Mouse (Mus musculus) adrenal gland, adult 18-20 months (tissue): ENCODE data around the gene Mesp1. TPM values are rescaled to one million over a fixed set of nuclear protein-coding genes. Genes with fewer than 3 reads are reported as not detected.

ENCODE experiments used
- DNase-seq, 2 experiments: peaks; one replicate each; pipeline ENCODE4 v3.0.0; 2021 to 2022; ENCODE audit warnings: low spot score in 2 of 2
- long read RNA-seq, 2 experiments: library from polyadenylated mRNA; stranded (forward); transcript quantifications; one replicate each; pipeline ENCODE4 v2.0.0; 2021
- total RNA-seq, 2 experiments: library from RNA; stranded (reverse); gene quantifications; 1 replicate in 1 of 2; 2 replicates in 1 of 2; pipeline ENCODE4 v1.2.3; 2021

The Mesp1 gene
- not detected for total RNA-seq
- long read RNA-seq, experiment 1, result 0 reads
- long read RNA-seq, experiment 2, result 0 reads

DNA sequence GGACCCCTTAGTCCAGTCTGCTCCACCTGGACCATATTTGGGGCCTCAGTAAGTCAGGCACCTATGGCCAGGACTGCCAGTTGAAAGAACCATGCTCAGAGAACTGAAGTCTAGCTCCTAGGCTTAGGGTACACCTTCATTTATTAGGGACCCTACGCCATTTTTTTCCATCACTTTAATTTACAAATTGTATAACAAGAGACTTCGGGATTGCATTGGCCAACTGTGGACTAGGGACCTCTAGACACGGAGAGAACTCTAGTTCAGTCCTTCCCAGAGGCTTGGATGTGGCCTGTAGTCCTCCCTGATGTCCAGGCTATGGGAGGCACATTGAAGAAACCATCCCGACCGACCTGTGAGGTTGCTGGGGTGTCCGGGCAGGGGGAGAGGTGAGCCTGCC lies at the start of gene Mesp1:
Gene Mesp1 (minus strand): TSS at position 101 of the 400 bp plus-strand sequence.
- no peak for DNase-seq

DNA sequence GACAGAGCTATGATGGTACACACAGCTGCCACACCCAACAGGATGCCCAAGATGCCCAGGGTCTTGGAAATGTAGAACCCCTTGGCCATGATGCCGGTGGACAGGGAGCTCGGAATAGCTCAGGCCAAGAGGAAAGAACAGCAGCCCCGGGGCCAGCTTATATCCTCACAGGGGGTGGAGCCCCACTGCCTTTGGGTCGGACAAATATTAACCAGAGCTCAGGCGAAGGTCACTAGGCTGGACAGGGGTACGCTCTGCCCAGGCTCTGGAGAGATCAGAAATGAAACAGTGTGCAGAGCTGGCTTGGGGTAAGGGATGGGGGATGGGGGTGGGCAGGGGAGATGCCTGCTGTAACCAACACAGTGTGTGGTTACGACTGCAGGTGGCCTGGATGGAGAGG lies 48.6 kb upstream of the Mesp1 start:
- no peak for DNase-seq

DNA sequence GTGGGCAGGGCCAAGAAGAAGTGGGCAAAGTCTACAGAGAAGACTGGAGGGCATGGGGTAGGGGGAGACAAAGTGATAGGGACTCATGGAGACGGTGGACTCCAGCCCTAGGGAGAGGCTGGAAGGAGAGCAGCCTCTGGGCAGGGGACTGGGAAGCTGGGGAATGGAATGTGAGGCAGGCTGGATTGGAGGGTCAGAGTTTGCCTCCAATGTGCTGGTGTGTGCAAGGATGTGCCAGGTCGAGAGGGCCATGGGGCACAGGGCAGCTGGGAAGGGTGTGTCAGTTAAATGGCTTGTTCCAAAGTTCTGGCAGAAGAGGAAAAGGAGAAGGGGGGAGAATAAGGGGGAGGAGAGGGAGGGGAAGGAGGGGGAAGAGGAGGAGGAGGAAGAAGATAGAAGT lies 43.7 kb upstream of the Mesp1 start:
- DNase-seq, result no peak

DNA sequence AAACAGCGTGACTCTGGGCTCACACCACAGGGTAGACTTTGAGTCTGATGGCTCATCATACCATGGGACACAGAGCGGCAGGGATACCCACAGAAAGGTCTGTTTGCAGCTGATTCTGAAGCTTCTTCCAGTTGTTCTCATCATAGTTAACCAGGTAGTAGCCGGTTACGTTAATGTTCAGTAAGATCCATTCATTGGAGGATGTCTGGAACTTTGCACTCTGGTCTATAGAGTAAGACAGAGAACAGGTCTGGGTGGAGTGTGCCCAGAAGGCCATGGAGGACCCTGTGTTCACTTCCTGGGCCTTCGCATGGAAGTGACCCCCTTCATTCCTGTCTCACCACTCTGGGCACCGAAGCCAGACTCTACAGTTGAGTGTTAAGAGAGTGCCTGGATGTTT lies 41.6 kb upstream of the Mesp1 start:
- no peak for DNase-seq

DNA sequence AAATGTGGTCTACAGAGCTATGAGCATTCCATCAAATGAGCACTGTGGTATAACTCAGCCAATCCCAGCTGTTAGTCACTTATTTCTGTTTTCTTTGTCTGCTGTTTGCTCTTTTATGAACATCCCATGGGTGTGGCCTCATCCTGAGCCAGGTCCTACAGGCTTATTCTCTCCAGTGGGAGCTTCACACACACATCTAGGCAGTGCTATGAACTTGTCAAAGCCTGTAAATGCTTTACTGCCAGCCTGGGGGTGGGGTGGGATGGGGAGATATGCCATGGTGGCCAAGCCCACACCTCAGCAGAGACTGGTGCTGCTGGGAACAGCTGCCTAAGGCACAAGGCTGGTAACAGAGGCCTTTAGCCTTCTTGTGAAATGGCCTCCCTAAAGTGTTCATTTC lies 39.4 kb upstream of the Mesp1 start:
- no peak for DNase-seq

DNA sequence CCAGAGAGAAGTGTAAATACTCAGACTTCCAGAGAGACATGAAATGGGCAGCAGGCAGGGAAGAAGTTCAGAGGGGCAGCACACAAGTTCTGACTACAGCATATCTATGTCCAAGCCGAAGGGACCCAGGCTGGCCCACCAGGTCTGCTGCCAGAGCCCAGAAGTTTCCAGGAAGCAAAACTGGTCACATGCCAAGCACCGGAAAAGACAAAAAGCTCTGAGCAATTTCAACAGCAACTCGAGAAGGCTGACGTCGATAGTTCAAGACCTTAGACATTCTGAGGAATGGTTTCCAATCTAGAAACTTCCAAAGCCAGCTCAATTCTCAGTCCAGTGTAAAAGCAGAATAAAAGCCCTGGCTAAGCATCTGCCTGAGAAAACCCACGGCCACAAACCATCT lies 38.0 kb upstream of the Mesp1 start:
- no peak for DNase-seq

- no peak for DNase-seq
Measured at GRCm38 (mm10) chr7:79831145-79831544, 37.6 kb upstream of the Mesp1 start.

DNA sequence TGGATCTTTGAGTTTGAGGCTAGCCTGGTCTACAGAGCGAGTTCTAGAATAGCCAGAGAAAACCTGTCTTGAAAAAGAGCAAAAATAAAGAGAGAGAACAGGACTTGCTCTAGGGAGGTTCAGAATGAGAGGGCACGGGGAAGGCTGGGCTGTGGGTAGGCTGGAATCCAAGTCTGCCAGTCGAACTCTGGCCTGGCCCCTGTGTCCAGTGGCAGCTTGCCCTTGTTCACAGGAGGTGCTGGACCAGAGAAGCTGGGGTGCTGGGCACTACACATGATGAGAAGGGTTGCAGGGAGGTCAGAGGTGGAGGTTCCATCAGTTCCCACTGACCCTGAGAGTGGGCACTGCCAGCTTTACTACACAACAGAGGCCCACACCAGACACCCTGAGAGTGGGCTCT lies 34.8 kb upstream of the Mesp1 start:
- DNase-seq, result no peak

DNA sequence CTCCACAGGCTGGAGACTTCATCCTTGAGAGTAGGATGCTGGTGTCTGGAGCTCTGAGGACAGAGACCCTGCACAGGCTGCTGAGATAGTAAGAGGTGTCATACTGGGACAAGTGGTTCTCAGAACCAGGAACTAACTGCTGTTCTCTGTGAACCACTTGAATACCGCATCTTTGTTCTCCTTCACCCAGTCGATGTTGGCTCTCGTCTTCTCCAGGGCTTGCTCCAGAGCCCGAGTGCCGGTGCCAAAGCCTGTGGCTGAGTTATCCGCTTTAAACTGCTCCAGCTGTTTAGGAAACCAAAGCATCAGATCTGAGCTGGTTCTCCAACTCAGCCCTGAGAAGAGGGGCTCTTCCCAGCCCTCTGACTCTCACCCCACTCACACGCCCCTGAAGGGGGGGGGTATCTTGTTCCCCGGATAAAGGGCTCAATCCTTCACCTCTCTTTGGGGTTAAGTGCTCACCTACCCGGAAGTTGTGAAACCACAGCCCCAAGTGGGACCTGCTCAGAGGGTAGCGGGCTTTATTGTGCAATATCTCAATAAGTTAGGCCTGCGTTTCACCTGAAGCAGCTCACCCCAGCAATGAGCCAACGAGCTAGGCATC lies 28.6 kb upstream of the Mesp1 start:
- DNase-seq, result no peak

- DNase-seq, result no peak
Measured at GRCm38 (mm10) chr7:79819996-79820395, 26.4 kb upstream of the Mesp1 start.

DNA sequence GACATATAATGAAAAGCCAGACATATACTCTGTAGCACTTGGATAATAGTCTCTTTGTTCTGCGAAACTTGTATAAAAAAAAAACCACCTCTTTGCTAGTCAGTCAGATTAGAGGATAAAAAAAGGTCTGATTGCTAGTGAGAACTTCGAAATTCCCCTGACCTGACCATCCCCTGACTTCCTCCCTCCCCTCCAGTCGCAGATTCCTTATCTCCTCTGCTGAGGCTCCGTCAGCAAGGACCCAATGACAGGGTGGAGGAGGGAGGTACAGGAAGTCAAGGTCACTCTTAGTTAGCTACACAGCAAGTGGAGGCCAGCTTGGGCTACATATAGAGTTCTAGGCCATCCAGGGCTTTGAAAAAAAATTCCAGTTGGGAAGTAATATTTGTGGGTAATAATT lies 25.9 kb upstream of the Mesp1 start:
- DNase-seq, result no peak

GRCm38 (mm10) chr7:79818321-79818720 lies 24.7 kb upstream of the Mesp1 start:
- no peak for DNase-seq

GRCm38 (mm10) chr7:79813409-79813808 lies 19.8 kb upstream of the Mesp1 start:
- DNase-seq, result no peak

DNA sequence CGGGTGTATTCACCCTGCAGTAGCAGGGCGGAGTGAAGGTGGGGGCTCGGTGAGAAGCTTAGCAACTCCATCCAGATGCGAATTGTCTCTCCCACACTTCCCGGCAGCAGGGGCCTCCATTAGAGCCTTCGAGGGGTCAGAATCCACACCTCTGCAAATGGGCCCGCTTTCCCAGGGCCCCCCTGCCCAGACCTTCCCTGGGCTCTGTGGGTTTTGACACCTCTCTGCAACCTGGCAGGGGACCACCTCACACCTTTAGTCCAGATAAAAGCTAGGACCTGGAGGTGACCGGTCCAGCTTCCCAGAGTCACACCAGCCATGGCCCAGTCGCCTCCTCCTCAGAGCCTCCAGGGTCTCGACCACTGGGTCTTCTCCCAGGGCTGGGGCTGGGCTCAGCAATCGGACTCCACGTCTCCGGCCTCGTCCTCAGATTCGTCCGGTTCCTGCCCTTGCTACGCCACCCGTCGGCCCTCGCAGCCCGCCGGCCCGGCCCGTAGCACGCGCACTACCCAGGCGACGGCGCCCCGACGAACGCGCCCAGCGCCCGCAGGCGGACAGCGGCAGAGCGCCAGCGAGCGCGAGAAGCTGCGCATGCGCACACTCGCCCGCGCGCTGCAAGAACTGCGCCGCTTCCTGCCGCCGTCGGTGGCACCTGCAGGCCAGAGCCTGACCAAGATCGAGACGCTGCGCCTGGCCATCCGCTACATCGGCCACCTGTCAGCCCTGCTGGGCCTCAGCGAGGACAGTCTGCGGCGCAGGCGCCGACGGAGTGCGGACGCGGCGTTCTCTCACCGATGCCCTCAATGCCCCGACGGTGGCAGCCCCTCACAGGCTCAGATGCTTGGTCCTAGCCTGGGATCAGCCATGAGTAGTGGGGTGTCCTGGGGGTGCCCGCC lies 17.3 kb upstream of the Mesp1 start, which contains the start of gene Mesp2:
Gene Mesp2 (plus strand): TSS at position 117 of the 896 bp plus-strand sequence.
- peak; percentile 70 to 76 for DNase-seq

GRCm38 (mm10) chr7:79808561-79808960 lies 15.0 kb upstream of the Mesp1 start:
- peak in 1 of 2 experiments; percentile 24 for DNase-seq

GRCm38 (mm10) chr7:79803887-79804286 lies 10.3 kb upstream of the Mesp1 start:
- DNase-seq, result peak in 1 of 2 experiments; percentile 45

DNA sequence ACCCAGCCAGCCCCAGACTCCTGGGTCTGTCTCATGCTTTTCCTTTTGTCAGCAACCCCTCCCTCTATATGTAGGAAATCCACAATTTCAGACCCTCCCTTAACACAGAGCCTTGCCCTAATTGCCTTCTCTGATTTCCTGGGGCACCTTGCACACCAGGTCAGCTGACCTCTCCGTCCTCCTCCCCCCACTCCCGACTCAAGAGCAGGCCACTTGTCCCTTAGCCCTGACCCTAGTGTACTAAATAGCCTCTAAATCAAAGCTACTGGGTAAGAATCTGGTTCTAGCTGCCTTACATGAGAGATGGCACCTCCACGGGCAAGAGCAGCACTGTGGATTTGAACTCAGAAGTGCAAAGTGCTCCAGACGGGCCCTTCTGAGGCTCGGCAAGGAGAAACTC lies 8.4 kb upstream of the Mesp1 start:
- no peak for DNase-seq

DNA sequence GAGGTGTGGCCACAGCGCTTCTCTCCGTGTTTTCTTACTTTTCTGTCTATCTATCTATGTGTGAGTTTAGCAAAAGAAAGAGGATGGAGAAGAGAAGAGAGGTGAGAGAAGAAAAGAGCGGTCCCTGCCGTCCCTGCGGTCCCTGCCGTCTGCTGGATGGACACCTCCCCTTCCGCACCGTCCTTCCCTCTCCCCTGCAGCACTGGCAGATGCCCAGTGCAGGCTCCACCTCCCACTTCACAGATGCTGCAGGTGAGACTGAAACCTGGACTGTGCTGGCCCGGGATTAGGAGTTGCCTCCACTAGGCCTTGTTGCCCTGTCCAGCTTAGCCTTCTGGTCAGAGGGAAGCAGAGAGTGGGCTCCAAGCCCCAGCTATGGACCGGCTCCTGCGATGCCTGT lies 7.8 kb upstream of the Mesp1 start:
- DNase-seq, result no peak

GRCm38 (mm10) chr7:79800336-79800735 lies 6.7 kb upstream of the Mesp1 start:
- no peak for DNase-seq

GRCm38 (mm10) chr7:79799506-79799905 lies 5.9 kb upstream of the Mesp1 start:
- DNase-seq, result no peak

- peak; percentile 76 to 82 for DNase-seq
Measured at GRCm38 (mm10) chr7:79799048-79799447, 5.5 kb upstream of the Mesp1 start.

- DNase-seq, result no peak
Measured at GRCm38 (mm10) chr7:79798606-79799005, 5.0 kb upstream of the Mesp1 start.
